Mouse (Mus musculus) bone marrow macrophage, adult 2 months (primary cell): ENCODE data around the gene Rin3.

Source experiments
- CTCF ChIP-seq: IDR thresholded peaks from 2 replicates; pipeline ENCODE4 v1.5.1; 2012; ENCODE audit warnings: low read depth, mild to moderate bottlenecking, low read length, moderate library complexity
- POLR2A ChIP-seq: IDR thresholded peaks from 2 replicates; pipeline ENCODE4 v1.6.1; 2012; ENCODE audit warnings: mild to moderate bottlenecking, low read depth, low read length, borderline replicate concordance

DNA sequence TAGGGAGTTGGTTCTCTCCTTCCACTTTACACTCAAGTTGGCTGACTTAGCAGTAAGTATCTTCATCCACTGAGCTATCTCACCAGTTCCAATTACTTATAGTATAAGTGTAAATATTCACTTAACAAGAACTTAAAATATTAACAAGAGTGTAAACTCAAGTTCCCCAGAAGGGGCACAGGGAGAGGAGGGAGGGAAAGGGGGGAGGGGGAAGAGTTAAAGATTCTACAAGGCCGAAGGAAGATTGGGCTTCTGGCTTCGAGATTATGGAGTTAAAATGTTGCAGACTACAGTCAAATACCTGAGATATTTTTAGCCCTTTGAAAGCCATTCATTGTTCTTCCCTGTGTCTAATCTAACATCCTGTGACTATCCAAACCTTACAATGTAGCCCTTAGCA, 141.6 kb downstream of the Rin3 start:
- TF ChIP-seq CTCF (no peak), POLR2A (no peak)
